Mouse (Mus musculus) stomach, postnatal 0 days (tissue): Measurements from ENCODE around the gene Trak2. TPM values are rescaled to one million over a fixed set of nuclear protein-coding genes. Genes with fewer than 3 reads are reported as not detected.

Experiments
- polyA plus RNA-seq: library from polyadenylated mRNA; unstranded; fragments of >200 nt; fragmentation: Nextera tagmentation; extraction: Ambion mirVana; gene quantifications from 2 replicates; pipeline ENCODE4 v1.2.1, GENCODE M21; 2015

Trak2 gene
- polyA plus RNA-seq, 1 experiment from 2014 or later, result 8.7 TPM

Other genes with a start within 250 kb of the Trak2 start
- 36.6 and 37.0 TPM in 2 replicates for gene Casp8, start 178.1 kb downstream of the Trak2 start, polyA plus RNA-seq
- gene Stradb, start 92 bp upstream of the Trak2 start, polyA plus RNA-seq, result 17.4 and 18.5 TPM in 2 replicates
- gene C2cd6, start 121.5 kb upstream of the Trak2 start, polyA plus RNA-seq, result 0.12 TPM in 1 of 2 replicates, not detected in the other
- 16.4 and 18.3 TPM in 2 replicates for gene Tmem237, start 147.0 kb upstream of the Trak2 start, polyA plus RNA-seq
- gene Mpp4, start 190.0 kb upstream of the Trak2 start, polyA plus RNA-seq, result 0.12 and 0.13 TPM in 2 replicates